Mouse (Mus musculus) ES-CJ7 (cell line): ENCODE measurements around the gene Nfib.
A peak's percentile ranks its signal among the peaks of the same experiment; 100 is the strongest.

ENCODE experiments used
- DNase-seq: peaks from one replicate; pipeline ENCODE4 v3.0.0; 2011; ENCODE audit warnings: low read depth, low spot score

Gene Nfib

DNA sequence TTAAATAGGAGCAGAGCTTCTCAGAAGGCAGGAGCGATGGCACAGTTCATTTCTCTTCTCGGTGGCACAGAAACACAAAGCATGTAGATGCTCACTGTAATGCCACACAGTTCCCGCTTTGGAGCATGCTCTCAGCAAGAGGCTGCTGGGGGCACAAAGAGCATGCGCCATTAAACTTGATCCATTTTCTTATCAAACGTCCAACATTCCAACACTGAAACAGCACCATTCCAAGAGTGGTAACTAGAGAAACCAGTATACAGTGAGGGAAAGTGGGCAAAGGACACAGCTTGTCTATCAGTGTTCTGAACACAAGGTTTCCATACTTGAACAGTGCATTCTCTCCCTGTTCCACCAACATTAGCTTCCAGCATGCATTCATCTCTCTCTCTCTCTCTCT is 206.3 kb downstream of the Nfib start:
- DNase-seq, result no peak

DNA sequence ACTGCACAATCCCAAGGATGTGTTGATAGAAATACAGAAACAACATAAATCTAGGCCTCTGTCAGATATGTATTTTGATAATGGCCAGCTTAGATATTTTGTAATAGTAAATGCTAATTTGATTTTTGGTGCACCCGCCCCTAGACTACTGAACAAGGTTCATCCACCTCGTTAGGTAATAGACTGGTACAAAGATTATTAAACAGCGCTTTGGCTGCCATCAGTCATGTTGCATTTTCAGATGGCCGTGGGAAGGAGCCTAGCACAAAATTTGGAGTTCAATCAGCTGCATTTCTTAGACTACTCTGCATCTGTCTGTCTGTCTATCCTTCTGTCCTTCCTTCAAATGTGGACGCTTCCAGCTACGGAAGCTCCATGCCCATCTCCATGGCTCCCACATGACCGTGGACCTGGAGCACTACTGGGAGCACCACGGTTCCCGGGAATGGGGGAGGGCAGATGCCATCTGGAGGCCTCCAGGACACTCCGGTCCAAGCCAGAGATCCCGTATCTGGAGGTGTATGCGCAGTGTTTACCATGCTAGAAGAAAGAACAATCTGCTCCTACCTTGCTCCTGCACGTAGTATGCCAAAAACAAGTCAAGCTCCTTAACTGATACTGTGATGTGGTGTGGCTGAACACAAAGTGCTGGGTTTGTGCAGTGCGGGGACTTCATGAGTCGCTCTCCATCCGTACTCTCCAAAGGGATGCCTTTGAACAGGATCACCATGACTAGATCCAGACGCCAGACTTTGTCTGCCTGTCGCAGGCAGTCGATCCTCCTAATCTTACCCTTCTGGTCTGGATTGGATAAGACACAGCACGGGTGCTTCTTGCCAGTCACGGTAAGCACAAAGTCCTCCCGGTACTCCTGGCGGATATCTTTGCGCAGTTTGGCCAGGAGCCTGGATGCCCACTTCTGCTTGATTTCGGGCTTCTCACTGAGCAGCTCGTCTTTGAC is 207.6 kb downstream of the Nfib start:
- peak; percentile 10 for DNase-seq

DNA sequence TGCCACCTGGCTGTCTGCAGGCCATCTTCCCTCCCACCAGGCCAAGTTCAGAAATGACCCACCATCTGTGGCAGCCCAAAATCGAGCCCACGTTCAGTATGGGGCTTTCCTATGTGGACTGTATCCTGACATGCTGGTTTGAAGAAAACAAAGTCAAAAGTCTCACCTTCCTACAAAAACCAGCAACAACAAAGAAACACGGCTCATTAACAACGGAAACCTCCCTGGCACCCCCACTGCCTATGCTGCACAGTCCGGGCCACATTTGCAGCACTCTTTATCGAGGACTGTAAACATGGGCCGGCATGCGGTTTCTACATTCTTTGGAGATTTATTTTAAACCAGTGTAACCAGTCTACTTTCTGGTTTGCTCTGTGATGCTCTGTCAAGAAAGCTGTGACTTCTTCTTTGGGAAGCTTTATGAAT is 208.4 kb downstream of the Nfib start:
- DNase-seq, result no peak

DNA sequence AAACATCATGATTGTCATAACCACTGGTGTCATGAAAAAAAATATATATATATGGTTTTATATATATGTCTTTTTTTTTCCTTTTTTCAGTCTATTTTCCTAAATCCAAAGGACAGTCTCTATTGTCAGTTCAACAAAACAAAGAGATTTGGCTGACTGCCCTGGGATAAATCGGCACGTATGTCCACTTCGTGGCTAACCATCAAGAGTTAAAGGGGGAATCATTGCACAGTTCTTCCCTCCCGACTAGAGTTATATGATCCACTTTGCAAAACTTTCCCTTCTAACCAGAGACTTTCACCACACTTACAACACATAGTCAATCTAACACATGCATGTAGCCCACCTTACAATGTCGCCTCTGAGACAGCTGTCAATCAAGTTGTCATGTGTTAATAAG is 209.2 kb downstream of the Nfib start:
- no peak for DNase-seq

DNA sequence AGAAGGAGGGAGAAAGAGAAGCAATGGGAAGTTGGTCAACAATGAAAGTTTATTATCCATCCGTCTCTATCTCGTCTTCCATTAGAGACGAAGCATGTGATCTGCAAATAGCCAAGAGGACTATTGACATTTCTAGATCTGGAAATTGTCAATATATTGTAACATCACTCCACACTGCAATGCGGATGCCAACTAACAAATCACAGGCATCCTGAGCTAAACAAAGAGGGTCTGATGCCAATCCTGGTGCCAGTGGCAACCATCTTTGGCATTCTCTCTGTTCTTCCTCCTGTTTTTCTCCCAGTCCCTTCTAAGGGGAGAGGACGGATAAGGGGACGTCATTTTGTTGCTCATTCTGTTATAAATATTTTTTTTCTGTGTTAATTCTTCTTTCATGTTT is 209.9 kb downstream of the Nfib start:
- DNase-seq, result no peak

DNA sequence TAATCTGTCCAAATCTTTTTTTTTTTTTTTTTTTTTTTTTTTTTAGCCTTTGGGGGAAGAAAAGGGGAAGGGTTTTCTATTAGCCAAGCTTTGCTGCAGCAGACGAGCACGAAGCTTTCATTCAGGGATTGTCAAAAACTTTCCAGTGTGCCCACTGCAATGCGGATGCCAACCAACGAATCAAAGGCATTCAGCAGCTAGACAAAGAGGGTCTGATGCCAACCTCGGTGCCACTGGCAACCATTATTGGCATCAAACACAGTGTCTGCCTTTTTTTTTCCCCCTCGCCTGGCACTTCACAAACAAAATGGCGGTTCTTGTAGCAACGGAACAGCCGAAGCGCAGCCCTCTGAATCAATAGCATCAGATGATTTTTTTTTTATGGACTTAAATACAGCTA is 210.7 kb downstream of the Nfib start:
- DNase-seq, result no peak

DNA sequence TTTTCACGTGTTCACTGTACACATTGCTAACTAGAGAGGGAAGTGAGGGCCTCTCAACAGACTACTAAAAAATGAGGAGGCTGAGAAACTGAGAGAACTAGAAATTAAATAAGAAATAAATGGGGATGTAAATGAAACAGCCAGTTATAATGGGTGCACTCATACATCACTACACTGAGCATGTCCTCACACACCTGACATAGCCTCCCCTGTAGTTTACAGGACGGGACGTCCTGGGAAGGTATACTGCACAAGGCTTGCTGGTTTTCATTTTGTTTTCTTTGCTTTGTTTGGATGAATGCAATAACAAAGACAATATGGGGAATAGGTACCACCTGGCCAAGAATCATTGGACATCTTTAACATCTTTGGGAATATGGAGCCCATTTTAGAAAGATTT is 211.1 kb downstream of the Nfib start:
- DNase-seq, result no peak

DNA sequence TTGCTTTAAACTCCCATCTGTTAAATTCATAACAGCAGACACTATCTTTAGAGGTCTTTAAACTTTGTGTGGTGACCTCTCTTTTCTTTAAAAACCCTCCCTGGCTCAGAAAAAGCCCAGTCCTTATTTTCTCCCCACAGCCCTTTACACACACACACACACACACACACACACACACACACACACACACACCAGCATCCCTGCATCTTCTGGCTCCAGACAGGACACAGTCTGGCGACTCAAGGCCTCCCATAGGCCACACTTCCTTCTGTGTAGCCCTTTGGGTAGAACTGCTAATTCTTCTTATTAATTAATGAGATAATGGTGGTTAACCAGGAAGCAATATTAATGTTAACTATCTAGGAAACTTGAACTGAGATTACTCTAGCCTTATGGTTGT is 211.7 kb downstream of the Nfib start:
- no peak for DNase-seq

DNA sequence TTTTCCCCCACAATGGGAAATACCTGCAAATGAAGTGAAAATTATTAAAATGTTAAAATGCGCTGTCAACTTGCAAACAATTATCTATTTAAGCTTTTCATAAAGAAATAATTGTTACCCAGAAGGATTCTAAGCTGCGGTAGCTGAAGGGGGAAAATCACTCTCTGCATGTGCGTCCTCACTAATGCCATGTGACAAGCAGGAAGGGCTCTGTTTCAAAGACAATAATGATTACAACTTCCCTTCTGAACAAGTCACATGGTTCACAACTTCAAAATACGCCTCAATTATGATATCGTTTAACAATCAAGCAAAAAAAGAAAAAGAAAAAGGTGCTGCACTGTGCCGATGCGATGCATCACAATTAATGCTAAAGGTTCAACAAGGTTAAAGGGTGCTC is 212.2 kb downstream of the Nfib start:
- DNase-seq, result no peak

DNA sequence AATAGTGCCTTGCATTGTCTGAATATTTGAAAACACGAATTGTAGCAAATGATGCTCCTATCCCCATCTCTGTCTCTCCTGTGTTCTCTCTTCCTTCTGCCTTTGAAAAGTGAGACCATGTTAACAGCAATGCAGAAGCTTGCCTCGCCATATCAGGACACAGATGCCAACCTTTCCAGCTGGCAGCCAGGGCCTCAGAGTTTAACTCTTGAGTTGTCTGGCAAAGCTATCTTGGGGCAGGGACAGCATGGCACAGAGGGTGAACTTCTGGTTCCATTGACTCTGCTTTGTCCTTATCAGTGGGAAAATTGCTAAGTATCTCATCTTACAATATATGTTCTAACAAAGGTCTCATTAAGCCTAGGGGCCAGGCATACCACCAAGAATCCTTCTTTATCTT is 212.8 kb downstream of the Nfib start:
- DNase-seq, result no peak

DNA sequence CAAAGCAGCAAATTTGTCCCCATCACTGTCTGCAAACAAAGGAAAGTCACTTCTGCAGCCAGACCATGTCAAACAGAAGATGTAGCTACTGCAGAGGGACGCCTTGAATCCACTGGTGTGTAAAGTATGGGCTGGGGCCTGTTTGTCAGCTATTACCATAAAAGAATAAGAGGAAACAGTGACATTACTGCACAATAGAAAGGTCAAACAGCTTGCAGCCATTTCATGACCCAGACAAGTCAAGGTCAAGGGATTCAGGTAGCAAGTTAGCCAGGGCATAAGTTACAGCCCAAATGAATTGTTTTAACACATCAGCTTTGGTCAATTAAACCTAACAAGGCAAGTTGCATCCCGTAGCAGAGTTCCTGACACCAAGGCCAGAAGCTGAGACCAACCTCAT is 215.6 kb downstream of the Nfib start:
- peak; percentile 53 for DNase-seq

DNA sequence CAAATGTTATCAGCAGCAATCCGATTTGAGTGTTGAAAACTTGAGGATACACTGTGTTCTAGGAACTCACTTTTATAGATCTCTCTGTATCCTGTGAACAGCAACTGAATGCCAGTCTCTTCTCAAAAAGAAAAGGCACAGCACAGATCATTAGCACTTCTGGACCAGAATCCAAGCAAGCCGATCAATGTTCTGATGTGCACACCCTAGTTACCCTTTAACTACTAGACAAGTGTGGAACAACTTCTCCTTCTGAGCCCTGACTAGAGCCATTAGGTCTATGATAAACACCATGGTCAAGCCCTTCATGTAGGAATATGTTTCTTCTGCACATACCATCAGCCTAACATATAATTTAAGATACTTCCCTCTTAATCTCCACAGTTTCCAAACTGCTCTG is 219.6 kb downstream of the Nfib start:
- DNase-seq, result no peak

DNA sequence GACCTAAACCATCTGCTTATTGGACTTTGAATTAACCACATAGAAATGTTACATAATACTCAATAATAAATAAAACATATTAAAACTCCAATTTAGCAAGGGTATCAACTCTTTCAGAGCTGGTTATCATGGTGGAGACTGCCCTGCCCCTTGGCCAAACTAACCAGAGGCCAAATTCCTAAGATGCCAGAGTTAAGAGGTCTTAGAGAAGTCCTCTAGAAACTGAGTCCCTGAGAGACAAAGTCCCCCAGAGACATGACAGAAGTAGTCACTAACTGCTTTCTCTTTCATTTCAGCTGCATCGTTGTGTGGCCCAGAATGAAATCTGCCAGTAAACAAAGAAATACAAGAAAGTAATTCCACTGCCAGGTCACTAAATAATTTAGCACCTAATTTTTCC is 221.7 kb downstream of the Nfib start:
- peak; percentile 26 for DNase-seq

DNA sequence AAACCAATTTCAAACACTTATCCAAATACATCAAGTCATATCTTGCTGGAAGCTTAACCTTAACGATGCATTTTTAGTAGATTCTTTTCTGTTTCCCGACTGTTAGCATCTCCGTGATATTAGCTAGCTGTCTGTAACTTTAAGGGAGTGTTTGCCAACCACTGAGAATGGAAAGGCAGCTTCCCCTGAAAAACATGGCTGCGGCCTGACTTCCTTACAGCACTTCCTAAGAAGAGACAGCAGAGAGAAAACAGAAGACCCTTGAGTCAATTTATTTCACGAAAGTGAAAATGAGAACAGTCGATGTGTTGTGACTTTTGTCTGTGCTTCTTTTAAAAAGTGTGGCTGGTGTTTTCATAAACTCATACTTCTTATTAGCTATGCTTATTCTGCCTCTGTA is 222.3 kb downstream of the Nfib start:
- no peak for DNase-seq

DNA sequence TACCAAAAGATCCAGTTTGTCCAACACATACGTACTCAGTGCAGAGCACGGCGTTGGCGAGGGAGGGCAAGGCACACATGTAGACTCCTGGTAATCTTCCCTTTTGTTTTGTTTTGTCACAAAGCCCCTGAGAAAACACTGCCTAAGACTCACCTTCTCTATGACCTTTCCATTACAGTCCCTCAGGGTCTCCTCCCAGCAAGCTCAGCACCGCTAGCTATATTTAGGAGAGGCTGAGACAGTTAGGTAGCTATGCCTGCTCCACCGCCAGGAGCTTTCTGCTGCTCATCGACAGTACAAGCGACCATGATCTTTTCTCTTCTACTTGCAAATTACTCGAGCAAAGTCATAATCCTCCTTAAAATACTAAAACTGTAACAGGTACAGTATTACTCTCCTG is 224.9 kb downstream of the Nfib start:
- peak; percentile 62 for DNase-seq

DNA sequence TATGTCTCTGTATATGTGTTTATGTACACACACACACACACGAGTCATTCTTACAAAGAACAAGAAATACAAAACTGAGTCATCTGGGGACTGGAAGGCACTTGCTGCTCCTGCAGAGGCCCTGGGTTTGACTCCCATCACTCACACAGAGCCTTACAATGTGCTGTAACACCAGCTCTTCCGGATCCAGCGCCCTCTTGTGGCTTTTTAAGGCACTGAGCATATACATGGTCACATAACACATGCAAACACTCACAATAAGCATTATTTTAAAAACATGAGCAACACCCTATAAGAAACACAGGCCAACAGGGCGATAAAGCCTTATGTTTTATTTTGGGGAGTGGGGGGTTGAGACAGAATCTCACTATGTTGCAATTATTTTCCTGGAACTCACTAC is 226.2 kb downstream of the Nfib start:
- DNase-seq, result peak; percentile 65

DNA sequence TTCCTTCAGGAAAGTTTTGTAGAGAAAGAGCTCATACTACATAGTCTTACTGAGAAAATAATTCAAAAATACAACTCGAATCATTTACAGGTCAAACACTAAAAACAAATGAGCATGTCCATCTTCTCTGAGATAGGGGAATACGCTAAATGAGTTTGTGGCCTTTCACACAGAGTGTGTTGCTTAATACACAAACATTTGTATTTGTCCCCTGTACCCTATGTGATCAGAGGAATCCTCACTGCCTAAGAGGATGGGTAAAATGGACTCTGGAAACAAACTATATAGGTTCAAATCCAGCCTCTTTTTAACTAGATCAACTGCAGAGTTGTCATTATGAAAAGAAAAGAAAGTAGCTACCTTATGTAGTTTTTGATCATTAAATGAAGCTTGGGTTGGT is 227.8 kb downstream of the Nfib start:
- no peak for DNase-seq

DNA sequence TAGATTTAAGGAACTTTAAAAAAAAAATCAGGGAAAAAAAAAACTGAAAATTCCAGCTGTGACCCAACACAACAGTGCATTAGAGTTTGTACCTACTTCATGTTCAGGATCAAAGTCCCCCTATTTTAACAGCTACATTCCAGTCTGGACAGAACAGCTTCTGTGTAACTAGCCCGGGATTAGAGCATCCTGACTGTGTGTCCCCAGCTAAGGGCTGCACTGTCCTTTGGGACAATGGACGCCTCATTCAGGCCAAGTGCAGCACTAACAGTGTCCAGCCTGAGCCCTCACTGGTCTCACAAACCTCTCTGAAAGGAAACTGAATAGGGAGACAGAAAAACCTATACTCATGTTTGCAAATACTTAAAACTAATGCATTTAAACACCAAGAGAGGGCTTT is 229.1 kb downstream of the Nfib start:
- no peak for DNase-seq

DNA sequence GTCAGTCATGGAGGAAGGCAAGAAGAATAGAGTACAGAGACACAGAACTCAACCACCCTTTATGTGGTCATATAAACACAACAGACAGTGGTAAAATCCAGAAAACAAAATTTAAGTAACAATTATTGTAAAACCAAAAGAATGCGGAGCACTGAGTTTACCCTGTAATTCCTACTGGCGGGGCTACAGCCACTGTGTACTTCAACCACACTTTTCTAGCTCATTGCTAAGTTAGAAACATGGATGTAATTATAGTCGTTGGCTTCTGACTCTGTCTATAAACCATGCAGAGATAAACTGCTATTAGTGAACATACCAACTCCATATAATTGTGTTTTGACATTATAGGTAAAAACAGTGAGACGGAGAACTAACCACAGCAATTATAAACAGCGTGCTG is 231.2 kb downstream of the Nfib start:
- DNase-seq, result no peak

DNA sequence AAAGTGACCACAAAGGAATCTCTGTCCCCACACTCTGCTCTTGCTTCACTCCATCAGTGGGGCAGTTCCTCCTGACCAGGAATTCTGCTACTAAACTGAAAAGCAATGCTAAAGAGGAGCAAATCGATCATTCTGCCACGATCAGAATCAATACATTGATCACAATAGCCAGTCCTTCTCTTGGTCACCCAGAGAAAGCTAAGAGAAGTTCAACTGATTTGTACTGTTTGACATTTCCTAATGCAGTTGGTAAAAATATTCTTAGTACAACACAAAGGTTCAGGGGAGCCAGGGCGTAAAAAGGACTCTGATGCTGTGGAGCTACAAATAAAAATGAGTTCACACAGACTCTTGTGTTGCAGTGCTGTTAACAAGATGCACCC is 234.6 kb downstream of the Nfib start:
- DNase-seq, result no peak

DNA sequence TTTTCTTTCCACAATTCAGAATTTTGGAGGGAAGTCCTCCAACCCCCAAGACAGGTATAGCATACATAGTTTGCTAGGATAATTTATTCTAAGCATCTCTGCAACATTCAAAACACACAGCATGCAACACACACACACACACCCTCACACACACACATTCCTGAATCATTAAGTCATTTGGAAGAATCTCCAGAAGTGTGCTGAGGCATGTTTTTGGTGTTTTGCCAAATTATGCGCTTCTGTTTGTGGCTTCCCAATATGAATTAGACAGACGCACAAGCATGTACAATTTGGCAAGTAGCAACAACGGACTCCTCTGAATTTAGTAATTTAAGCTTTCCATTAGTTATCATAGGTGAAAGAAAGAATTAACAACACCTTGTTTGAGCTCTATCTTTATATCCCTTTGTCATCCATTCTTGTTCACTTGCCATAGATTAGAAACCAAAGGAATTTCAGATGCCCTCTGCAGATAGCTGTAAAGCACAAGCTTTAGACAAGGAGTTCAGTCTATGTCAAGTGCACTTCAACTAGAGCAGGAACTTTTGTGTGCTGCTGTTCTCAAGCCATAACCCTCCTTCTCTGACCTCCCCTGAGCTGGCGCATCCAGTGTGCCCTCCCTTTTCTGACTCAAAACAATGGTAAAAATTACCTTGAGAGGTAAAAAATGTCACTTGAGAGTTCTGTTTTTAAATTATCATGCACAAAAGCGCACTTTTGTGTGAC is 235.2 kb downstream of the Nfib start:
- no peak for DNase-seq

DNA sequence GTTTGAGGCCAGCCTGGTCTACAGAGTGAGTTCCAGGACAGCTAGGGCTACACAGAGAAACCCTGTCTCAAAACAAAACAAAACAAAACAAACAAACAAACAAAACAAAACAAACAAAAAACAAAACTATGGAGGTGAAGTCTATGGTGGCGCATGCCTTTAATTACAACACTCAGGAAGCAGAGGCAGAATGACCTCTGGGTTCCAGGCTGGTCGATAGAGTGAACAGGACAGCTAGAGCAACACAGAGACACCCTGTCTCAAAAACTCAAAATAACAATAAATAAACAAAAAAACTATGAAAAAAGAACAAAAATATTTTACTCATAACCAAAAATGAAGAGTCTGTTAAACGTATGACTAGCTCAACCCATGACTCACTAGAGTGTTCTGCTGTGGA is 236.6 kb downstream of the Nfib start:
- DNase-seq, result no peak

DNA sequence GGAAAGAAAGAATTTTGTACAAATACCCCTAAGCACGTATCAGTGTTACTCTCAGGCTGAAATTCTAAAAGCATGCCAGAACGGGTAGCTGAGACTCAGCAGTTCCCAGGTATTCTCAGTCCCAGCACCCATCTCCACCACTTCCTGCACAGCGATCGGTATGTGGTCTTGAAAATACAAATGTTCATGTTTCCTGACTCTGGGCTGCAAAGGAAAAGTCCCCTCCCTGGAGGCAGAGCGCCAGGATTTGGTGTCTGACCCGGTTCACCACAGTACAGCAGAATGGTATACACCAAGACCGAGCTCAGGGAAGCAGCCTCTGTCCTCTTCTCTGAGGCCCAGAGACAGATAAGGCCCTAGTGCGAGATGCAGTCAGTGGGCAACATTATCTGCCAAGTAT is 238.8 kb downstream of the Nfib start:
- DNase-seq, result no peak
